Mouse (Mus musculus): ENCODE results near the gene Man1c1.

DNA sequence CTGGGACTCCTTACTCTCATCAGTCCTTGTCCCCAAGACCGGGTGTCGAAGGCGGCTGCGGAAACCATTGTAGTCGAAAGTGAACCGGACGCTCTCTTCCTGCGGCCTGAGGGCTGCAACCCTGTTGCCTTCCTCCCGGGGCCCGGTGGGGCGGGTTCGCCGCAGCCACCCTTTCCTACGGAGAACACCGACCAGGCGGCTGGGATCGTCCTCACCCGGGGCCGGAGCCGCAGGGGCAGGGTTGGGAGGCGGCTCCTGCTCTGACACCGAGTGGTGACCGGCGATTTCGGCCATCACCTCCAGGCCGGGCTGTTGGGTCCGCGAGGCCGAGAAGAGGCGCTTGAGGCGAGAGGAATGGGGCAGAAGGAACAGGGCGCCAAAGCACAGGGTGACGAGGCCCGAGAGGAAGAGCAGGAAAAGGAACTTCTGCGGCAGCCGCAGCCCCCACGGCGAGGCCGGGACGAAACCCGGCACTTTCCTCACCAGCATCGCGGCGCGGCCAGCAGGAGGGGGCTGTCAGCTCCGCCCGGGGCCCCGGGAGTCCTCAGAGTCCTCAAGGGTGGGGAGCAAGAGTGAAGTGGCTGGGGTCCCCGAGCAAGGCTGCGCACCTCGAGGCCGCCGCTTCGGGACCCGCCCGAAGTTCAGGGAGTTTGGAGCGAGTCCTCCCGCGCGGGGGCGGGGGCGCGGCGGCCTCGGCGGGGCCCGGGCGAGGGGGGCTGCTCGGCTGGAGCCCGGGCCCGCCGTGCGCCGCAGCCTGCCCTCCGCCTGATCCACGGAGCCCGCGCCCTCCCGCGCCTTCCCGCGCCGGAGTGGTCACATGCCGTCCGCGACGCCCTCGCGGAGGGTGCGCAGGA is 882 bp downstream of the Man1c1 start:
- TF ChIP-seq POLR2A (IDR thresholded peaks at IDR 0.05; ENCODE audit: borderline replicate concordance, low read depth, low read length) = no peak
- TF ChIP-seq CTCF (IDR thresholded peaks at IDR 0.05; ENCODE audit: low read depth, low read length) = no peak

All from bone marrow macrophage, adult 2 months (primary cell).